Mouse (Mus musculus) thymus, postnatal 25 days (tissue): Measurements from ENCODE around the gene Grhl3.
A peak's percentile ranks its signal among the peaks of the same experiment; 100 is the strongest.

ENCODE experiments used
- DNase-seq: peaks from one replicate; pipeline ENCODE4 v3.0.0; 2022

Grhl3 gene

DNA sequence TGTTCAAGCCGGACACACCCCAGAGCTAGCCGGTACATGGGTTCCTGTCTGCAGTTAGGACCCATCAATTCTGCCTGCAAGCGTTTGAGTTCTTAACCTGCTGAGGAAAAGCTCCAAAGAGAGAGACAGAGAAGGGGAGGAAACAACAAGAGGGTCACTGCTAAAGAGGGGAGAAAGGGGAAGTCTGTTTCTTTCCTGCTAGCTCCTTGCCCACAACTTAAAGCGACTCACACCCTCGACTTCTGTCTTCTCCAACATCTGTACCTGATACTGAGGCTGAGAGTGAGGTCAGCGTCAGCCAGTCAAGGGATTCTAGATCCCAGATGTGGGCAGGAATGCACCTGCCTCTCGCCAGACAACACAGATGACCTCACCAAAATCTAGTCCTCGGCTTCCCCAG lies 1.2 kb downstream of the Grhl3 start:
- DNase-seq = no peak

DNA sequence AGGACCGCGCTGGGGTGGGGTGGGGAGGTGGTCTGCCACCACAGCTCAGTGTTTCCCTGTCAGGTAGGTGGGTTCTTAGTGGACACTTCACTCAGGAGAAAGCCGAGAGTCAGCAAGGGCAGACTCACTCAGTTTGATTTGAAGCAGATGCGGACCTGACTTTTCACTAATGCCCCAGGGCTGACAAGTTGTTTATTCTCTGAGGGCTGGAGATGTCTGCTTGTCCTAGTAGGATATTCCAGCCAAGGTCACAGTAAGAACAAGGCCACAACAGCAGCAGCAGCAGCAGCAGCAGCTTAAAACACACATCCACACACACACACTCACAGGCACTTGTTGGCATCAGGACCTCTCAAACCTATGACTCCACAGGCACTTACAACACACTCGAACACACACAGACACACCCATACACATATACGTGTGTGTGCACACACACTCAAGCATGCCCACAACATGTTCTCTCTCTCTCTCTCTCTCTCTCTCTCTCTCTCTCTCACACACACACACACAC lies 2.3 kb downstream of the Grhl3 start:
- DNase-seq = no peak

DNA sequence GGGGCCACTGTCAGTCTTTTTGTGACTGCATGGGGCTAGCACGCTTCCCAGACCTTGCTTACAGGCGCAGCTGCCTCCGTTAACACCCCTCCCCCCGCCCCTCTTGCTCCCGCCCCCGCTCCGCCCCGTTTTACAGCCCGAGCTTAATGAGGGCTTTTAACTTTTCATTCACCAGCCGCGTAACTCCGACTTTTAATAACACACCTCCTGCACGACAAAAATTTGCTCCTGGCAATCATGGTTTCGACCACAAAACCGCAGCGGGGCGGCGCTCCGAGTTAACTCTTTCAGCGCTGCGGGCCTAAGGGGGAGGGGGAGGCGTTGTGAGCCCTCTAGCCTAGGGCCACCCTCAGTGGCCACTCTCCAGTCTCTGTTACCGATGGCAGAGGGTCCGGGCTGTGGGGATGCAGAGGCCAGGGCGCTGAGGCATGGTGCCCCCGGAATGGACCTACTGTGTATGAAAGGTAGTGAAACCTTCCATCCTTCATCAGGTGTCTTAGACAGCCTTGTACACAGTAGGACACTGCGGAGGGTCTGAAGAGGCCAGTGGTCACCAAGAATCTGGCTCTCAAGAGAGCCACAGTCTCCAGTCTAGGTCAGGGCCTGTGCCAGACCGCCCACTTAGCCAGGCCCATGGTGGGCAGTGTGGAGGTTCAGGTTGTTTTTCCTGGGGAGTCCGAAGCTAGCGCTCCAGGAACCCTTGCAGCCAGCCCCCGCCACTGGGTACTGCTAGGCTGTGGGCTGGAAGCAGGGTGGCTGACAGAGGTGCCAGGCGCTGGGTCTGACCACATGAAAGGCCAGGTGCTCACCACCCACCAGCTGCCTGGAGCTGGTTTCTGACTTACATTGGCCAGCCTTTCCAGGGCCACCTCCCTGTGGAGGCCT lies 3.0 kb downstream of the Grhl3 start:
- peak; percentile 71 for DNase-seq

DNA sequence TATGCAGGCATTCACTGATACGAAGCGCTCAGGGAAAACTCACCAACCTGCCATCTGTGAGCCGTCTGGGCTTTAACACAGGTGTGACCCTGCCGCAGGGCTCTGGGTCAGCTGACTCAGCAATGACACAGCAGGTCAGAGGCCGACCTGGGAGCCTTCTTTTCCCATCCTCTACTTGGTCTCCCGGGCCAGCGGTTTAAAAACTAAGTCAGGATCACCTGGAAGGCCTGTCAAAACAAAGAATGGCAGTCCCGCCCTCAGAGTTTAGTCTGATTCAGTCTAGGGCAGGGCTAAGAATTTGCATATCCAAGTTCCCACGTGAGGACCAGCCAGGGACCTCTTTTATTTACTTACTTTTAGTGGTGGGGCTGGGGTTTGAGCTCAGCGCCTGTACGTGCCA lies 4.2 kb downstream of the Grhl3 start:
- DNase-seq = peak; percentile 34

DNA sequence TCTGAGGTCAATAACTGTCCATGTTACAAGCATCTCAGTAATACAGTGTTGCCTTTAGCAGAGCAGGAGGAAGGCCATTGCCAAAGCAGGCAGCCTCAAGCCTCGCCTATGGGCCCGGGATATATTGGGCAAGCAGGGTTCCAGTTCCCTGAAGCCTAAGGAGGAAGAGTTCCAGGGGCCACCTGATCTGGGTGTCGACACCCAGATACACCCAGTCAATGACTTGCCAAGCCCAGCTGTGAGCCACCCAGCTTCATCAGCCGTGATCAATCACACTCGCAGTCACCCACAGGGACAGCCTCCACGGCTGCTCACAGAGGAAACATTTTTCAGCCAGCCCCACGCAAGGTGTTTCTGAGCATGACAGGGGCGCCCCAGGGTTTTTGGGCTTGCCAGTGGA lies 5.9 kb downstream of the Grhl3 start:
- DNase-seq = no peak

DNA sequence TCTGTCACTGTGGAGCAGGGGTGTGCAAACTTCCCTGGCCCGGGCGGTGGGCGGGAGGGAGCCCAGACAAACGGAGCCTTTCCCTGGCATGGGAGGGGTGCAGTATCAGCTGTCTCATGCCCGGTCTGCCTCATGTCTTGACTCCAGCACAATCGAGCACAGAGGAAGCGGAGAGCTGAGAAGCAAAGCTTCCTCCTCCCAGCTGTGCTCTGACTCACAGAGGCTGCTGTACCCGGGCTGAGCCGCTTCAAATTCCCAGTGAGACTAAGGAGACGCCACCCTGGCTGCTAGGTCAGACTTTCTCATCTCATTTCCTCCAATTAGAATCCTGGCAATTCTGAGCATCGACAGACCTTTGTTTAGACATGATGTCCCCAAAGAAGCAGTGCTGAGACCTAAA lies 6.4 kb downstream of the Grhl3 start:
- no peak for DNase-seq

DNA sequence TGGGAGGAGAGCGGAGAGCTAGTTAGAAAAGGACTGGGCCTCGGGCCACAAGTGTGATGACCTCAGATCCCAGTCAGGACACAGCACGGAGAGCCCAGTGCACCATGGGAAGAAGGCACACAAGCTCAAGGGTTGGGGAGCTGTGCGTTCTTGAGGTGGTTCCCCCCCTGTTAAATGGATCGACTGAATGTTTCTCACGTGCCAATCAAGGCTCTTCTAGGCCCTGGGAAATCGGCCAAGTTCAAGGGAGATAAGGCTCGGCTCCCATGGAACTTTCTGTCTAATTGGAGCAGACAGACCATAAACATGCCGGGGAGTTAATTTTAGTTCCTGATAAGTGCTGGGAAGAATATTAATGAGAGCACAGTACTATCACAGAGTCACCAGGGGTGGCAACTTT lies 8.0 kb downstream of the Grhl3 start:
- DNase-seq = no peak

DNA sequence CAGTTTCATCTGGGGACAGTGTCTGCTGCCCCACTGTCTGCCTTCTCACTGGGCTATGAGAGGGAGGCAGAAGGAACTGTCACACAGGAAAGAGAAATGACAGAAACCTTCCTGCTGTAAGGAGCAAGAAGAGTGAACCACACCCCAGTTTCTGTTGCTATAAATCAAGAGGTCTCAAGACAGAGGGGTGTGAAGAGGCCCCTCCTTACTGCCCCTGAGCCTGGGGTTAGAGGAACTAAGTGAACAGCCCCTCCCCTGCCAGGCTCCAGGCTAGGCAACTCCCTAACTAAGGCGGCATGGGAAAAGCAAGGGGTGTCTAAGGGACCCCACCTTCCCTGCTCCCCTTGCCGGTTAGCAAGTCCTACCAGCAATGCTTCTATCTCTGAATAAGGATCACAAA lies 9.6 kb downstream of the Grhl3 start:
- DNase-seq = no peak

DNA sequence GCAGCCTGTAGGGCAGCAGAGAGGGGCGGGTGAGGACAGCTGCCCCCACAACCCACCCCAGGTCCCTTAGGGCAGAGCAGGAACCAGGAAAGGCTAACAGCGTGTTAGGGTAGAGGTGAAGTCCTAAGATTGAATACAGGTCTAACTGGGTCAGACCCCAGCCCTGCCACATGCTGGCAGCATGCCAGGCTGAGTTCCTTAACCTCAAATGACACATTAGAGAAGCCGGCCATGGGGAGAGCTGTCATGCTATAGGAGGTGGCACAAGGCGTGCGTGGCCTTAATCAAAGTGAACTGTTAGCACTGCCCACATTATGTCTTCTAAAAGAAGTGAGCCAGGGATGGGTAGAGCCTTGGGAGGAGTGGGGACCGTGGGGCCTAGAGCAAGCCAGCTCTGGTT lies 24.1 kb downstream of the Grhl3 start:
- DNase-seq = no peak

DNA sequence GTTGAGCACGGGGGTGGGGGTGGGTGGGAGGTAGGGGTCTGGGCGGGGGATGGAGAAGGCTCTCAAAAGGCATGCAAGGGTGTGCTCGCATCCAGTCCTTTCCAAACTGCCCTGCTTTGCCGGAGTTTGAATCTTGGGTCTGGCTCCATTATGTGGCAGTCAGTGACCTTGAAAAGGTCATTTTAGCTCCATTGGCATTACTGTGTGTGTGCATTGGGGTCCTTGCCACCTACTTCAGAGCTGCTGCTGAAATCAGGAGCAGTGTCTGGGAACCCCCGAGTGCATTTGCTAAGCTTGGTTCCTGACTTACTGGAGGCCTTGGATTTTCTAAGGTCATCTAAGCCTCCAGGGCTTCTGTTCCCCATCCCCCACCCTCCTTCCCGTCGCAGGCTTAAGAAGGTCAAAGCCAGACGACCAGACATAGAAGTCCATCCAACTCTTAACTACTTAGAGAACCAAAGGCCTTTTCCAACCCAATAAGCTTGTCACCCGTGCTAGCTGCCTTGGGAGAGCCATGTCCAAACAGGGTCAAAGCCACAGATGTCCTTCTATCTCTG lies 24.8 kb downstream of the Grhl3 start:
- DNase-seq = no peak

DNA sequence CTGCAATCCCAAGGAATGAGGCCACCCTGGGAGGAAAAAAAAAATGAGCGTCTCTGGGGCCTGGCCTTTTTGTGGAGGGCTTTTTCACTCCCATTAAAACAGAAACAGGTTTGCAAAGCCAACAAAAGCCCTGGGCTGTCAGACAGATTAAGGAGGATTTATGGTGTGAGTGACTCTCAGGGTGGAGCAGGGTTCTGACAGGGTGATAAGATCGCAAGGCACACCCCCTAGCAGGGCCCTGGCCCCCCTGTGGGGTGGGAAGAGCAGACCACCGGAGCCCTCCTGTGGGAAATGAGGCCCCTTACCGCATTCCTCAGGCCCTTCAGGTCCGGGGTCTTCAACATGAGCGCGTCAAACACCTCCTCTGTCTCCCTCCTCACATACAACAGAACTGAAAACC lies 25.3 kb downstream of the Grhl3 start:
- DNase-seq = no peak

DNA sequence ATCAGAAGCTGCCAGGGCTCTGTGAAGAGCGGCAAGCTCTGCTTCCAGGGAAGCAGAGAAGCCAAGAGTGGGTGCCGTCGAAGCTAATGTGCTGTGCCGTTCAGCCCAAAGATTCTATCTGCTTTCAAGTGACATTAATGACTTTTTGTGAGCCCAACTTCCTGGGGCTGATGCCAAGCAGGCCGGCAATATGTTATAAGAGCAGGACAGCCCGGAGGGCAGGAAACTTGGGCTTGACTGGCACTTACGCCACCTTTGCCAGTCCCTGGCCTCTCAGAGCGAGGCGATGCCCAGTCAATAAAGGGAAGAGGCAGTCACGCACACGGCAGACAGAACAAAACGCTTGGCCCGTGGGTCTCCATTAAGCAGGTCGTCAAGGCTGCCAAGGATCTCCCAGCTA lies 25.9 kb downstream of the Grhl3 start:
- no peak for DNase-seq

DNA sequence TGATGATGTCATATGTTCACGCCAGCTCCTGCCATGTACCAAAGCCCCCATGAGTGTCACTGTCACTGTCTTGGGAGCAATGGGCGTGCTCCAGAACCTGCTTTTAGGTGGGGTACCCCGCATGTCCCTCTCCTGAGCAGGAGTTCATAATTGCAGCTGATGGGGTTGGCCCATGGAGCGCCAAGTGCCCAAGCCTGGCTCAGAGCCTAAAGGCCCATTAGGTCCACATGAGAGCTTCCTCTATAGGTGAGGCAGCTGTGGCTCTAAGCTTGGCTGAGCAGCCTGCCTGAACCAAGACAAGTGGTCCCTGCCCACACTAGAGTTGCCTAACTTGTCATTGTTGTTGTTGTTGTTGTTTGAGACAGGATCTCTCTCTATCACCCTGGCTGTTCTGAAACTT lies 26.6 kb downstream of the Grhl3 start:
- DNase-seq = no peak

DNA sequence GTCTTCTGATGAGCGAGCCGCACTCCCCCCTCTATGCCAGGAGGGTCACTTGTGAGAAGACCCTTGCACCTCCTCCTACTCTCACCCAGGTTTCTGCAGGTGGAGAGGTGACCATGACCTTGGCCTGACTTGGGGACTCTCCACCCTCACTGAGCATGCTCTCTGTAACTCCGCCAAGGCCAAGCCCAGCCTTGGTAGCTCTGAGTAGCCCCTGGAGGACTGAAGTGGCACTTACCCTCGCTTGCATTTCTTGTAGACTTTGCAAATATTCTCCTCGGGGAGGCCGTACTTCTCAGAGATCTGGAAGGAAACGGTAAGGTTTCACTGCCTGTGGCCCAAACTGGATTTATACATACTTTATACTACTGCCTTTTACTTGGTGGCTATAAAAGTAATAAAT lies 27.4 kb downstream of the Grhl3 start:
- no peak for DNase-seq

DNA sequence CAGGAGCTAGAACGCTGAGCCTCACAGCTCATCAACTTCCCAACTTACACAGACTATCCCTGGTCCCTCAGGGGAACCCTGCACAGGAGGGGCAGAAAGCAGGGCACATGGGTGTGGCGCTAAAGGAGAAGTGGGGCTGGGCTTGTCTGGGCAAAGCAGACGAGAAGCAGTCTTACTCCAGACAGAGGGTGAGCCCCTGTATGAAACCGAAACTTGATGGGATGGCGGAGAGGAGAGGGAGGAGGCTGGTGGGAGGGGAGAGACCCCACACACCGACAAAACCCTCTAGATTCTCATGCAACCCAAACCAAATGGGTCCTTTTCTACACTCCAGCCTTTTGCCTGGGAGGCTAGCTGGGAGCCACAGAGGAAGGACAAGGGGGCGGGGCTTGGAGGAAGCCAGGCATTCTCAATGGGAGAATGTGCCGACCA lies 28.3 kb downstream of the Grhl3 start:
- peak; percentile 11 for DNase-seq

DNA sequence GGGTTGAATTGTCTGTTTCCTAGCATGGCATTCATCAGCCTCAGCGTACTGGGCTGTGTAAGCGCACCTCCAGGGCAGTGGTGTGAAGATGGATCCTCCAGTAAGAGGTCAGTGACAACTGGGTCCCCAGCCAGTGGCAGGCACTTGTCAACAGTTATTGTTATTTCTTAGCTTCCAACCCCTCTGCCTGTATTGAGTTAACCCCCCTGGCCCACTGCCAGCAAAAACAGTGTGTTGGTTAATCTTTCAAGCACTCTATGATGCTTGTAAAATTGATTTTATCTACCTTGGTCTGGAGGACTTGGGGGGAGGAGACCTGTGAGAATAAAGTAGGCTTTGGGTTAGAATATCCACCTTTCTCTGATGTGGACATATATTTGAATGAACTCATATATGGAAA lies 29.1 kb downstream of the Grhl3 start:
- DNase-seq = no peak

DNA sequence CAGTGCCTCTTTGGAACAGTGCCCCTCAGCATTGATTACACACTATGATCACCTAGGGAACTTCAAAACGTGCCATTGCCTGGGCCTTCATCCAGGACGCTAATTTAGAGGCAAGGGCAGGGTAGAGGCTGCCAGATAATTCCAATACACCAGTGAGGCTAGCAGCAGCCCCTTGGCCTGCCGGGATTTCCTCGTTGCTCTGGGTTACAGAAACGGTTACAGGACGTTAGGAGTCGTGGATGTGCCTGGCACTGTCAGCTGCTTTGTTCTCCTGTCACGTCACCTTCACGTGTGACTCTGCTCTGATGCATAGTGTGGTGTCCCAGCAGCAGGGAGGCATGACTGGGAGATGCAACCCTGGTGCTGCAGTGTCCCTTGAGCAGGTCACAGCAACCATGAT lies 33.4 kb downstream of the Grhl3 start:
- DNase-seq = no peak

DNA sequence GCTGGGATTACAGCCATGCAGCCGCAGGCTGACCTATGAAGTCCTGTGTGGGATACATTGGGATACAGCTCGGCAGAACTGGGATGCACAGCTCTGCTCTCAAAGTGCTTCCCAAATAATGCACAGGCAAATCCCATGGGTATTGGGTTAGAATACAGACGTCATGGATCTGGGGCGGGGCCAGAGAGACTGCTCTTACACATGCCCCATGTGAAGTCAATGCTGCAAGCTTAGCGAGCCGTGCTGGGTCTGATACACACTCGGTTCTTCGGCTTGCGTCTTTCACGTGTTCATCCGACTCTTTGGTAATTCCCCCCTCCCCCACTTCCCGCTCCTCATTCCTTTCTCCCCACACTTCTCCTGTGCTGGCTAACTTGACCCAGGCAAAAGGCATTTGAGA lies 34.4 kb downstream of the Grhl3 start:
- no peak for DNase-seq

DNA sequence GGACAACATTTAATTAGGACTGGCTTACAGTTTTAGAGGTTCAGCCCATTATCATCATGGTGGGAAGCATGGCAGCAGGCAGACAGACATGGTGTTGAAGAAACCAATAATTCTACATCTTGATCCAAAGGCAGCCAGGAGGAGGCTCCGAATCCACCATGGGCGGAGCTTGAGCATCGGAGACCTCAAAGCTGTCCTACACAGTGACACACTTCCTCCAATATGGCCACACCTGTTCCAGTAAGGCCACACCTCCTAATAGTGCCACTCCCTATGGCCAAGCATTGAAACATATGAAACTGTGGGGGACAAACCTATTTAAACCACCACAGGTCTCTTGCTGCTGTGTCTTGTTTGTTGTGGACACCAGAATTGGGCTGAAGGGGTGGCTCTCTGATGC lies 38.4 kb downstream of the Grhl3 start:
- no peak for DNase-seq

DNA sequence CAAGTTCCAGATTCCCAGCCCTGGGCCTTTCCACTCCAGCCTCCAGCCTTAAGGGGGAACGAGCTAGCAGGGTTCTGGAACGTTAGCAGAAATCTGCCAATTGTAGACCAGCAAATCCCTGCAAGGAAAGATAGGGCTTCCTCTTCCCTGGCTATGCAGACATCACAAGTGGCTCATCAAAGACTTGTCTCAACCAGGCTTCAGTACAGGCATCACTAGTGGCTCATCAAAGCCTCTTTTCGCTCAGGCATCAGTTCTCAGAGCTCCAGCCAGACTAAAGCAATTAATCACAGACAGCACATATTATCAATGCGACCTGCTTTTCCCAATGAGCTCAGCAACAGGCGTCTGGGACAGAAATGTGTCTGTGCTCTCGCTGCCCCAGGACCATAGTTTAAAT lies 40.4 kb downstream of the Grhl3 start:
- no peak for DNase-seq

DNA sequence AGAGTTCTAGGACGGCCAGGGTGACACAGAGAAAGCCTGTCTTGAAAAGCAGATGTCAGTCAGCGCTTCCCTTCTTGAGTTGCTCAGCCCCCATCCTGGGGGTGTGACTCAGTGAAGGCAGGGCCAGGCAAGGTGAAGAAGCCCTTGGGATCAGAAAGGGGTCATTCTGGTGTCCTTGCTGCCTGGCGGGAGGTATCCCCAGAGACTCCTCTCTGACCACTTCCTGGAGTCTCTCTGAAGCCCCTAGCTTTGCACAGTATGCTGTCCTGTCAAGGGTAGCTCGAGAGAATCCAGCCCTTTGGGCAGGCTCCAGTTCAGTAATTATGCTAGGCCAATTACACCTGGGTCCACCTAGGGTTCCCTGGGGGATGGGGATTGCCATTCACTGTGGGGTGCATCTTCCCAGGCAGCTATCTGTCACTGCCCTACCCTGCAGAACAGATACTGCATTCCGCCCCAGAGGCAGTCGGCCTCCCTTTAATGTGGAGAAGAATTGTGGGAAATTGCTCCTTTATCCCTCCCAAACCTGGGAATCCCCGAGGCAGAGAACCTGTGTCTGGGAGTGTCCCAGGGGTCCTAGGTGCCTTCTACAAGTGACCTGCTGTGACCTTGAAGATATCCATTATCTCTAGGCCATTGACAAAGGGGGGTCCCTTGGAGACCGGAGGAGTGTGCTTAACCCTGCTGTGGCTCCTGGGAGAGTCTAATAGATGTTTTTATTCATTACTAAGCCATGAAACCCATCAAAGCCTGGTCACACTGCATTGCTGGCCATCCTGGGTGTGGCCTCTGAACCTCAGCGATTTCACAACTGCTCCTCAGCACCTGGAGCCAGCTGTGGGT lies 41.4 kb downstream of the Grhl3 start:
- DNase-seq = no peak

DNA sequence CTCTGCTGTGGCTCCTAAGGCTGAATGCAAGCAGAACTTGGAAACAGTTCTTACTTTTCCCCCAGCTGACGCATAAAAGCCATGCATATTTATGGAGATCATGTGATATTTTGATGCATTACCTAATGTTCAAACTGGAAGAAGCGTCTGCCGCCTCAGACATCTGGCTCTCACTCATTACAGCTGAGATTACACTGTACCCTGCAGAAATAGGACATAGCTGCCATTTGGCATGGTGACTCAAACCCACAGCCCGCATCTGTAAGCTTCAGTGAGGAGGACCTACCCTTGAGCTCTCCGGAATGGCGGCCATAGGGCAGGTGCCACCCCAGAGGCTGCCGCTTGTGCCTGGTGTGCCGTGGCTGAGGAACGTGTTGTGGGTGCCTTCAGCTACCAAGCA lies 42.2 kb downstream of the Grhl3 start:
- DNase-seq = no peak

DNA sequence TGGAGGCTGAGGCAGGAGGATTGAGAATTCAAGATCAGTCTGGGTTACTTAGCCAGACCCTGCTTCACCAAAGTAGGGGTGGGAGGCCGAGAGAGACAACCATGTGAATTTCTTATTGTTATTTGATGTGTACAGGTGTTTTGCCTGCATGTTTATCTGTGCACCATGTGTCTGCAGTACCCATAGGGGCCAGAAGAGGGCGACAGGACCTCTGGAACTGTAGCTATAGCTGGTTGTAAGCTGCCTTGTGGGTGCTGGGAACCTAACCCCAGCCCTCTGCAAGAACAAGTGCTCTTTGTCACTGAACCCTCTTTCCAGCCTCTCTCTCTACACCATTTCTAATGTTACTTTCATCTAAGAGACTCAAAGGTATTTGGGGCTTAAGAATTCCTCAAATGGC lies 43.2 kb downstream of the Grhl3 start:
- no peak for DNase-seq
